Mouse (Mus musculus) left cerebral cortex, adult 11 months (tissue): ENCODE results near the gene Fam78b.

Source experiments
- DNase-seq: peaks from one replicate; pipeline ENCODE4 v3.0.0; 2022; ENCODE audit warnings: low spot score

The Fam78b gene

GRCm38 (mm10) chr1:167032046-167032648 lies 30.9 kb downstream of the Fam78b start:
- DNase-seq = no peak

GRCm38 (mm10) chr1:167034435-167034834 lies 33.2 kb downstream of the Fam78b start:
- DNase-seq = no peak

GRCm38 (mm10) chr1:167042558-167042957 lies 41.3 kb downstream of the Fam78b start:
- no peak for DNase-seq

- no peak for DNase-seq
These were observed 45.1 kb downstream of the Fam78b start for GRCm38 (mm10) chr1:167046169-167046927.

GRCm38 (mm10) chr1:167050859-167051258 lies 49.6 kb downstream of the Fam78b start:
- DNase-seq = no peak

- DNase-seq = no peak
These were observed 52.8 kb downstream of the Fam78b start for GRCm38 (mm10) chr1:167054029-167054428.

- no peak for DNase-seq
These were observed 56.3 kb downstream of the Fam78b start for GRCm38 (mm10) chr1:167057543-167057942.

- no peak for DNase-seq
These were observed 58.5 kb downstream of the Fam78b start for GRCm38 (mm10) chr1:167059550-167060285.

GRCm38 (mm10) chr1:167063971-167064370 lies 62.8 kb downstream of the Fam78b start:
- no peak for DNase-seq

GRCm38 (mm10) chr1:167065541-167065940 lies 64.3 kb downstream of the Fam78b start:
- DNase-seq = no peak

- DNase-seq = no peak
These were observed 64.8 kb downstream of the Fam78b start for GRCm38 (mm10) chr1:167065986-167066385.

GRCm38 (mm10) chr1:167066933-167067341 lies 65.7 kb downstream of the Fam78b start:
- DNase-seq = no peak

- no peak for DNase-seq
These were observed 68.5 kb downstream of the Fam78b start for GRCm38 (mm10) chr1:167069741-167070140.

GRCm38 (mm10) chr1:167070306-167070705 lies 69.1 kb downstream of the Fam78b start:
- no peak for DNase-seq

- no peak for DNase-seq
These were observed 74.5 kb downstream of the Fam78b start for GRCm38 (mm10) chr1:167075726-167076125.

GRCm38 (mm10) chr1:167079476-167079875 lies 78.3 kb downstream of the Fam78b start:
- no peak for DNase-seq

- DNase-seq = no peak
These were observed 80.7 kb downstream of the Fam78b start for GRCm38 (mm10) chr1:167081946-167082345.

GRCm38 (mm10) chr1:167082506-167083100 lies 81.4 kb downstream of the Fam78b start:
- no peak for DNase-seq

- DNase-seq = no peak
These were observed 82.0 kb downstream of the Fam78b start for GRCm38 (mm10) chr1:167083181-167083580.

- no peak for DNase-seq
These were observed 83.1 kb downstream of the Fam78b start for GRCm38 (mm10) chr1:167084330-167084729.

GRCm38 (mm10) chr1:167085461-167085860 lies 84.2 kb downstream of the Fam78b start:
- no peak for DNase-seq

GRCm38 (mm10) chr1:167090466-167090865 lies 89.2 kb downstream of the Fam78b start:
- DNase-seq = no peak

GRCm38 (mm10) chr1:167093551-167093950 lies 92.3 kb downstream of the Fam78b start:
- no peak for DNase-seq
